Mouse (Mus musculus) liver, embryonic 11.5 days (tissue): ENCODE measurements around the gene Birc5. TPM values are rescaled to one million over a fixed set of nuclear protein-coding genes. Genes with fewer than 3 reads are reported as not detected.

Experiments
- ATAC-seq: fragments of 200-750 bp; cut with Nextera tagmentation; replicated peaks from 2 replicates; pipeline ENCODE4 v1.8.0; 2017; ENCODE audit warnings: moderate number of reproducible peaks, mild to moderate bottlenecking, moderate TSS enrichment, moderate library complexity; ENCODE audit not compliant: low FRiP score
- DNase-seq: peaks from one replicate; pipeline ENCODE4 v3.0.0-alpha.2; 2017; ENCODE audit warnings: low spot score
- H3K27ac ChIP-seq: fragments of 300-500 bp; sonication (generic); 2 replicates; pipeline ENCODE4 v1.5.1; 2014; ENCODE audit warnings: mild to moderate bottlenecking, low read depth, low read length, control low read depth
- H3K27me3 ChIP-seq: fragments of 300-500 bp; sonication (generic); replicated peaks from 2 replicates; pipeline ENCODE4 v1.6.1; 2014; ENCODE audit warnings: low read length, mixed read lengths; ENCODE audit not compliant: control insufficient read depth, insufficient read depth
- H3K36me3 ChIP-seq: fragments of 300-500 bp; sonication (generic); 2 replicates; pipeline ENCODE4 v1.6.1; 2014; ENCODE audit warnings: mild to moderate bottlenecking, low read length, moderate library complexity, mixed read lengths; ENCODE audit not compliant: control insufficient read depth, insufficient read depth
- H3K4me1 ChIP-seq: fragments of 300-500 bp; sonication (generic); replicated peaks from 2 replicates; pipeline ENCODE4 v1.6.1; 2014; ENCODE audit warnings: low read length, mixed read lengths; ENCODE audit not compliant: control insufficient read depth, insufficient read depth
- H3K4me2 ChIP-seq: fragments of 300-500 bp; sonication (generic); 2 replicates; pipeline ENCODE4 v1.6.1; 2014; ENCODE audit warnings: mild to moderate bottlenecking, control low read depth, moderate library complexity
- H3K4me3 ChIP-seq: fragments of 300-500 bp; sonication (generic); 2 replicates; pipeline ENCODE4 v1.5.1; 2014; ENCODE audit warnings: low read depth, low read length, control low read depth
- H3K9ac ChIP-seq: fragments of 300-500 bp; sonication (generic); 2 replicates; pipeline ENCODE4 v1.6.1; 2014; ENCODE audit warnings: low read depth, low read length, control low read depth
- H3K9me3 ChIP-seq: fragments of 300-500 bp; sonication (generic); 2 replicates; pipeline ENCODE4 v1.6.1; 2016; ENCODE audit warnings: low read length, inconsistent platforms, mixed read lengths; ENCODE audit not compliant: control insufficient read depth
- WGBS: fragments of 180-500 bp; shearing (Covaris S2); extraction: QIAGEN DNeasy Blood & Tissue Kit; methylation state at CpG from one replicate; pipeline ENCODE4 v1.1.7; 2014; 5-methylcytosine and 5-hydroxymethylcytosine counted together
- polyA plus RNA-seq: library from polyadenylated mRNA; unstranded; fragments of >200 nt; fragmentation: Nextera tagmentation; extraction: Ambion mirVana; gene quantifications from 2 replicates; pipeline ENCODE4 v1.2.1, GENCODE M21; 2014

Birc5 gene
- polyA plus RNA-seq, 1 experiment from 2014 or later: 440 TPM

- Histone ChIP-seq H3K4me2 (peak overlapping the region; percentile 56; the same call in 1 of the 2 replicates), H3K9me3 (no peaks in the 10 kb centered on the region), H3K27me3 (peaks cover 28% of the 10 kb centered on the region), H3K36me3 (no peaks in the 10 kb centered on the region), H3K27ac (peak overlapping the region; percentile 45; the same call in 1 of the 2 replicates), H3K4me3 (no peak overlapping the region), H3K4me1 (peaks cover 22% of the 10 kb centered on the region), H3K9ac (0 out of 2 replicates have a peak overlapping the region, but pooled peaks have one; percentile 5)
- 17% methylated on average over 11 of the region's 11 CpGs for WGBS
- no peak for DNase-seq
- no peak for ATAC-seq
These were observed 40.9 kb downstream of the Birc5 start for GRCm38 (mm10) chr11:117889887-117890340.

- H3K9me3 ChIP-seq: no peaks in the 10 kb centered on the region
- H3K27me3 ChIP-seq: peaks cover 28% of the 10 kb centered on the region
- no peak; the same call in 1 of the 2 replicates for ATAC-seq
- 37% methylated on average over 13 of the region's 13 CpGs for WGBS
- no peak overlapping the region for H3K9ac ChIP-seq
- H3K36me3 ChIP-seq: no peaks in the 10 kb centered on the region
- no peak overlapping the region; the same call in 1 of the 2 replicates for H3K27ac ChIP-seq
- H3K4me3 ChIP-seq: no peak overlapping the region
- peaks cover 22% of the 10 kb centered on the region for H3K4me1 ChIP-seq
- DNase-seq: no peak
- peak overlapping the region; percentile 56 for H3K4me2 ChIP-seq
These were observed 41.6 kb downstream of the Birc5 start for GRCm38 (mm10) chr11:117890519-117891282.

- no peaks in the 10 kb centered on the region for H3K36me3 ChIP-seq
- no peak overlapping the region for H3K27ac ChIP-seq
- H3K9ac ChIP-seq: no peak overlapping the region
- H3K9me3 ChIP-seq: no peaks in the 10 kb centered on the region
- H3K4me2 ChIP-seq: no peak overlapping the region
- WGBS: 79% methylated on average over 19 of the region's 19 CpGs
- ATAC-seq (no peak), DNase-seq (no peak)
- no peak overlapping the region for H3K4me3 ChIP-seq
- H3K4me1 ChIP-seq: peaks cover 22% of the 10 kb centered on the region
- peaks cover 28% of the 10 kb centered on the region for H3K27me3 ChIP-seq
These were observed 42.6 kb downstream of the Birc5 start for GRCm38 (mm10) chr11:117891581-117892175.

DNA sequence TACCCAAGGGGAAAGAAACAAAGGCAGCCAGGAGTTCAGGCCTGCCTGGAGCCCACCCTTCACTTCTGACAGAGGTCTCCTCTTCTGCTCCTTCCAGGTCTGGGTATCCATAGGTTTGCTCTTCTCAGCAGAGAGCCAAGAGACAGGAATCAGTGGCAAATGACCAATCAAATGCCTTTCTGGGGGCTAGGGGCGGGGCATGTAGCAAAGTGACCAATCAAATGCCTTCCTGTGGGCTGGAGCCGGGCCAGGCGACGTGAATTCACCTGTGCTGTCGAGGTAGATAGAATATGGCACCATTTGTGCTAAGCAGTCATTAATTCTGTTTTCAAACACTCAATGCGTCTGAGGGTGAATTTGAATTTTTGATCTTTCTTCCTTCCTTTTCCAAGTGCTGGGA lies 43.1 kb downstream of the Birc5 start:
- H3K4me3 ChIP-seq: no peak overlapping the region
- 45% methylated on average over 6 of the region's 6 CpGs for WGBS

GRCm38 (mm10) chr11:117894676-117895075 lies 45.6 kb downstream of the Birc5 start:
- no peak for DNase-seq
- H3K27ac ChIP-seq: no peak overlapping the region
- no peaks in the 10 kb centered on the region for H3K36me3 ChIP-seq
- ATAC-seq: no peak
- 43% methylated on average over 10 of the region's 10 CpGs for WGBS
- H3K4me2 ChIP-seq: no peak overlapping the region
- H3K9ac ChIP-seq: no peak overlapping the region
- peaks cover 9% of the 10 kb centered on the region for H3K4me1 ChIP-seq
- H3K4me3 ChIP-seq: no peak overlapping the region
- peaks cover 10% of the 10 kb centered on the region for H3K27me3 ChIP-seq
- H3K9me3 ChIP-seq: no peaks in the 10 kb centered on the region

More for the DNA sequence above, 43.1 kb downstream of the Birc5 start:
- Histone ChIP-seq H3K9ac (no peak overlapping the region), H3K27ac (no peak overlapping the region), H3K27me3 (peaks cover 28% of the 10 kb centered on the region), H3K36me3 (no peaks in the 10 kb centered on the region), H3K9me3 (no peaks in the 10 kb centered on the region), H3K4me1 (peaks cover 22% of the 10 kb centered on the region), H3K4me2 (no peak overlapping the region)
- ATAC-seq: no peak
- no peak for DNase-seq

DNA sequence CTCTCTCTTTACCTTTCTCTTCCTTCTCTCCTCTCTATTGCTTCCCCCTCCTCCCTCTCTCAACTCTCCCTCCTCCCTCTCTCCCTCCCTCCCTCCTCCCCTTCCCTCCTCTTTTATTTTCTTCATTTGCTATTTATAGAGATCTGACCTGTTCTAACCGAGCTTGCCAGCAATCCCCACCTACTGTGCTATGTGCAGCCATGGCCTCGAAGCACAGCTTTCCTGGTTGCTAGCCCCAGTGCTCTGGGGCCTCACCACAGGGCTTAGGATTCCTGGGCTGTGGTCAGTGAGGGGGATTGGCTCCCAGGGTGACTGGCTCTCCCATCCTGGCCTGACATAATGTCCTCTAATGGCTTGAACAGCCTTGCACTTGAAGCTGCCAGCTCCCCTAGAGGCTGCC lies 47.5 kb downstream of the Birc5 start:
- Histone ChIP-seq H3K9ac (no peak overlapping the region), H3K4me3 (no peak overlapping the region), H3K27ac (no peak overlapping the region), H3K4me1 (no peaks in the 10 kb centered on the region), H3K4me2 (no peak overlapping the region), H3K9me3 (no peaks in the 10 kb centered on the region), H3K36me3 (no peaks in the 10 kb centered on the region), H3K27me3 (no peaks in the 10 kb centered on the region; the same call in 1 of the 2 replicates)
- 35% methylated on average over 2 of the region's 2 CpGs for WGBS
- DNase-seq (no peak), ATAC-seq (no peak)

DNA sequence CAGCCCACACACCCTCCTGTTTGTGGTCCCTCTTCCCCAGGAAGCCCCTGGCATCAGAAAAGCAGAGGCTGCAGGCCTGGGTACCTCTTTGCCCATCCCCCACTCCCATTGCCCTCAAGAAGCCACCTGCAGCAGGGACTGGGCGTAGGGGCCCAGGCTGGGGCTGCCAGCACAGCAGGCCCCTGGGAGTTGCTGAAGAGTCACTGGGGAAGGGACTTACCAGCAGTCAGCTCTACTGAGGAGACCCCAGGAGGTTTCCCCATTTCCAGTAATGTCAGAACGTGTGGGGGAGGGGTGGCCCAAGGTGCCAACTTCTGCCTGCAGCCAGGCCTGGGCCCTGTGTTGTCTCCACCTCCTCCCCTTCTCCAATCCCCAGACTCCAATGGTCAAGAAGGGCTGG lies 53.2 kb downstream of the Birc5 start:
- no peak overlapping the region for H3K27ac ChIP-seq
- 65% methylated on average over 2 of the region's 2 CpGs for WGBS
- ATAC-seq (no peak), DNase-seq (no peak)
- H3K27me3 ChIP-seq: no peaks in the 10 kb centered on the region
- no peak overlapping the region for H3K4me3 ChIP-seq
- H3K9me3 ChIP-seq: no peaks in the 10 kb centered on the region
- no peaks in the 10 kb centered on the region for H3K4me1 ChIP-seq
- no peak overlapping the region for H3K9ac ChIP-seq
- no peaks in the 10 kb centered on the region for H3K36me3 ChIP-seq
- H3K4me2 ChIP-seq: no peak overlapping the region

DNA sequence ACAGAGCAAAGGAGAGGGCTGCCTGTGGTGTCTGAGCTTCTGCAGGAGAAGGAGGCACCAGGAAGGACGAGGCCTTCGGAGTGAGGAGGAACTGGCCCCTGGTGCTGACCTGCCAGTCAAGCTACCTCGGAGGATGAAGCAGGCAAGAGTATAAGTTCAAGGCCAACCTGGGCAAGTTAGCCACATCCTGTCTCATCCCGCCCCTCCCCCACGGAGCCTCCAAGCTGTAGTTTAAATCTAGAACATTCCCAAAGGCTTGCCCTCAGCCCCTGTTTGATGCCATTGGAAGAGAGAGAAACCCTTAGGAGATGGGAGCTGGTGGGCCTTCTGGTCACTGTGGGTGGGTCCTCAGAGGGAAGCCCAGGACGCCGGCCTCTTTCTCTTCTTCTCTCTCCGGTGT lies 55.4 kb downstream of the Birc5 start:
- no peaks in the 10 kb centered on the region for H3K4me1 ChIP-seq
- H3K9ac ChIP-seq: no peak overlapping the region
- H3K27me3 ChIP-seq: no peaks in the 10 kb centered on the region
- ATAC-seq (no peak), DNase-seq (no peak)
- 72% methylated on average over 8 of the region's 8 CpGs for WGBS
- H3K4me2 ChIP-seq: no peak overlapping the region
- H3K9me3 ChIP-seq: no peaks in the 10 kb centered on the region
- no peak overlapping the region for H3K4me3 ChIP-seq
- no peaks in the 10 kb centered on the region for H3K36me3 ChIP-seq
- no peak overlapping the region for H3K27ac ChIP-seq
